Mouse (Mus musculus) inflammation-experienced regulatory T-cells, adult 6 months (primary cell): ENCODE results near the gene Rtl8b. TPM values are rescaled to one million over a fixed set of nuclear protein-coding genes. Genes with fewer than 3 reads are reported as not detected.
"Not testable (repeated sequence)": the region's sequence is repeated elsewhere in the genome, so short reads cannot be mapped to it uniquely, and the experiment has no call there.

Experiments
- ATAC-seq: one replicate; pipeline ENCODE4 v1.8.0; 2017
- polyA plus RNA-seq, 3 experiments: library from polyadenylated mRNA; unstranded; fragments of 100-300 nt; shearing (Covaris generic); gene quantifications; one replicate each; pipeline ENCODE4 v1.2.1; 2017

Gene Rtl8b
- polyA plus RNA-seq: 10 to 100 TPM in 2 of 3 experiments, 1 to 10 TPM in 1; 9.5 to 10.3 (median 10.2) TPM

- ATAC-seq: peak; percentile 92
Observed at GRCm38 (mm10) chrX:53670294-53670693, at the start of gene Rtl8b. TSS of gene Rtl8b (minus strand) at chrX:53670408.

DNA sequence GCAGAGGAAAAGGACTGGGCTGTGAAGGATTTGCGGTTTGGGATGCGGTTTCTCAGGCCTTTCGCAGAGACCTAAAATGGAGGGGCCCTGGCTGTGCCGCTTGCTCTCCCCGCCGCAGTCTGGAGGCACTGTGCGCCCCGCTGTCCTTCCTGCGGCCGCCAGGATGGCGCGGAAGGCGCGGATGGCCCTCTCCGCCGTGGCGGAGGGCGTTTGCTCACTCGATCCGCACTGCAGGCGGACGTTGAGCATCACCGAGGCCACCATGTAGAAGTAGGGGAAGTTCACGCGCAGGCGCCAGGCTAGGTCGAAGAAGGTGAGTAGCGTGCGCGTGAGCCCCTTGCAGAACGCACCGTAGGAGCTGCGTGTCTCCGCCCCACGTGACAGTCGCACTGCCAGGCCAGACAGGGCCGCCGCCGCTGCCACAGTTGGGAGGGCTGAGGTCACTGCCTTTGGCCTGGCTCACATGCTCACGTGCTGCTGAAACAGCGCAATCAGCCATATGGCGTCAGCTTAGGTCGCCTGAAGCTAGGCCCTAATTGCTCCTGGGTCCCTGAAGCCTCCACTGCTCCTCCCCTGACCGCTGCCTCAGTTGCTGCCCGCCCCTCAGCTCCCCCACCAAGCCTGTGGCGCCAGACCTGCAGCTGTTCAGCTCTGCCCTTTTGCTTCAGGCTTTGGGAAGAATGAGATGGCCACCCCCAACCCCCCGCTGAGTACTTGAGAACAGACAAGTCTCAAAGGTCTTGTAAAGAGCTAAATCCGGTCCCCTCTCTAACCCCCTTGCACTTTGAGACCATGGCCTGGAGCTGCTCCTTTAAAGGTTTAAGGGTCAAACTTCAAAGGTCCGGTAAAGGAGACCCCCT is 46.3 kb upstream of the Rtl8b start:
- no peak for ATAC-seq

GRCm38 (mm10) chrX:53715942-53716322 is 45.7 kb upstream of the Rtl8b start:
- ATAC-seq: no peak

- ATAC-seq: no peak
Observed at GRCm38 (mm10) chrX:53702673-53703072, 32.5 kb upstream of the Rtl8b start.

DNA sequence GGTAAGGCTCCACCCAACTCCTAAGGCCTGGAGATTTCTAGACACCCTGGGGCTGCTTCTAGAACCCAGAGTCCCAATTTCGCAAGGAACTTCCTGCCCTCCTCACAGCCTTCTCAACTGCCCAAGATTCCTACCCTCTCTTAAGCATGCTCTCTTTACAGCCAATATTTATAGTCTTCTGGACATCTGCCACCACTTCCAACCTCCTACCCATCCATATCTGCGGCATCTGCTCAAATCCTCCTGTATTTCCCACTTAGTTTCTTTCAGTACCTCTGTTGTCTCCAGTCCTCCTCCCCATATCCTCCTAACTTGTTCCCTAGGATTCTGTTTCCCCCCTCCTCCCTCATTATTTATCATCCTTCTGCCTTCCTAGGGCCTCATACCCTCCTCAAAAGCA is 29.0 kb upstream of the Rtl8b start:
- ATAC-seq: no peak

- ATAC-seq: no peak
Observed at GRCm38 (mm10) chrX:53694008-53694777, 24.0 kb upstream of the Rtl8b start.

- no peak for ATAC-seq
Observed at GRCm38 (mm10) chrX:53693141-53693540, 22.9 kb upstream of the Rtl8b start.

DNA sequence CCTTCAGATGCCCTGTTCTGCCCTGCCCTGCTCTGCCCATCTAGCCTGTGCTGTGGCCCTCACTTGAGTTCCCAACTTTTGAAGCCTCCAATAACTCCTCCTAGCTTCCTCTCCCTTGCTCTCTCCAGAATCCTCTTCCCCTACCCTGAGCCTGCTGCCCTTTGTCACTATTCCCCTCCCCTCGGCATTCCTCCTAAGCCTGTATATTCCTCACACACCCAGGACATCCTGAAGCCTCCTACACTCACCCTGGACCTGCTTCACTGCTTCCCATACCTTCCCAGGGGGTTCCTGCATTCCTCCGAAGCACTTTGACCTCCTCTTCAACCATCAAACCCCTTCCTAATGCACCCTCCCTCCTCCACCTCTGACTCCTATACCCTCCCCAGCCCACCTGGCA is 21.9 kb upstream of the Rtl8b start:
- ATAC-seq: no peak

DNA sequence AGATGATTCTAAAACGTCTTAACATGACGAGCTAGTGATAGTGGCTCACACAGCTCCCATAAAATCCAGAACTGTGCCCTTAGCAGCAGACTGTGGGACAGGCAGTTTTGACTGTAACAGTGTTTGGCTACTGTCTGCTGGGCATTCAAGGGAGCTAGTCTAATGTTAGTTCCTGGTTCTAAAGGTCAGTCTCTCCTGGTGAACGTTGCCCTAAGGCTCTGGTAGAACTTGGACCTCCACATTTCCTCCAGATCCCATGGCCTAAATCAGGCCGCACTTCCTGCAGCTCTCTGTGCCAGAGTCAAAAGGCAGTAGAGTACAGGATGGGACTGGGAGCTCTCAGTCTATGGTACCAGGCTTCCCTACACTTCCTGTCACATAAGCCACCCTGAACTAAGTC is 14.5 kb upstream of the Rtl8b start:
- not testable (repeated sequence) for ATAC-seq

- ATAC-seq: not testable (repeated sequence)
Observed at GRCm38 (mm10) chrX:53682650-53683049, 12.4 kb upstream of the Rtl8b start.

- ATAC-seq: peak; percentile 83
Observed at GRCm38 (mm10) chrX:53676943-53677342, 6.7 kb upstream of the Rtl8b start.

DNA sequence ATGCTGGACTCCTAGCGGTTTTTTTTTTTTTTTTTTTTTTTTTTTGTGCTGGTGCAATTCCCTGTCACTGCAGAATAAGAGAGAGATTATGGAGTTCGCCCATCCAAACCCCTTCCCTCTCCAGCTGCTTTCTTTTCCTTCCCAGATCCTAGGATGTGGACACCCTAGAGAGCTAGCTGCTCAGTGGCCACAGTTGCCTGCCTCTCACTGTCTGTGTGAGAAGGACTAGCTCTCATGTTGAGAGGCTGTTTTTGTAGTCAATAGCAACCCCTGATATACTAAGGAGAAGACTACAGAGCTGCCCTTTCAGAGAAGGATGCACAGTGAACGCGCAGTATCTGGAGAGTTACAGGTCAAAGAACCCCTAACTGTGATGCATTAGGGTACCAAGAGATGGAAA is 488 bp upstream of the Rtl8b start:
- peak; percentile 23 for ATAC-seq

DNA sequence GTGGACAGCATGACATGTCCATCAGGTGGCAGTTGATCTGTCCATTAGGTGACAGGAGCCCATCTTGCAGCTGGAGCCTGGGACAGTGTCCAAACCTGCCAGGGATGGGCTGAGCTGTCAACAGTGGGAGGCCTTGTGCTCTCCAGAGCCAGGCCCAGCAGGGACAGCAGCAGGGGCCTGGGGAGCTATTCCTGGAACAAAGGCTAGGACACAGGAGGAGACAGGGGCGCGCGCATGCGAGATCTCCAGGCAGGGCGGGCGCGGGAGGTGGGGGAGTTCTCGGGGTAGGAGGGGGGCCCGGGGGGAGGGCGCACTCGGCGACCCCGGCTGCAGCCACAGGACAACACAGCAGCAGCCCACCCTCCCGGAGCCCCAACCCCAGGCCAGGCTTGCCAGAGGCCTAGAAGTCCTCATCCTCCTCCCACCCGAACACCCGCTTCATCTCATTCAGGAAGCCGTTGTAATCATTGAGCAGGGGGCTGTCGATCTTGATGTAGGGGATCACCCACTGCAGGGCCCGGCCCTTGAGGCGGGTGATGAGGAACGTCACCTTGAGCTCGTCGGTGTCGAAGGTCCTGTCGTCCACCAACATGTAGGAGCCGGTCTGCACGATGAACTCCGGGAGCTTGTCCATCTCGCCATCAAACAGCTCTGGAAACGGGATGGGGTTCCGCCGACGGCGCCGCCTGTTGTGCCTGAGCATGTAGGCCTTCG is 494 bp downstream of the Rtl8b start:
- ATAC-seq: peak; percentile 42

DNA sequence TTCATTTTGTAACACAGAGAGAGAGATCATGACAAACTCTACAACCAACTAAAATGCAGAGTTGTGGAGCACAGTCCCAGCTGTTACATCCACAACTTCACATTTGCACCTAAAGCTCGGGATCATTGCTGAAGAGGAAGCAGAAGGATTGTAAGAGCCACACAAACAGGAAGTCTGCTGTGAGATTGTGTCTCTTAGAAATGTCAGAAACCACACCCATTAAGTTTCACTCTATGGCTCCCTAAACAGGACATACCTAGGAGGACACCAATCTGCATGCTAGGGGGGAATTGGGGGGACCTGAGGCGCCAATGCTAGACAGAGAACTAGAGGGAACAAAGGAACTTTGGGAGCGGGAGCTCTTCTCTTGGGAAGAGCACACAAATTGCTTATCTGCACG is 17.3 kb downstream of the Rtl8b start:
- peak; percentile 65 for ATAC-seq

- no peak for ATAC-seq
Observed at GRCm38 (mm10) chrX:53645885-53646284, 24.3 kb downstream of the Rtl8b start.

DNA sequence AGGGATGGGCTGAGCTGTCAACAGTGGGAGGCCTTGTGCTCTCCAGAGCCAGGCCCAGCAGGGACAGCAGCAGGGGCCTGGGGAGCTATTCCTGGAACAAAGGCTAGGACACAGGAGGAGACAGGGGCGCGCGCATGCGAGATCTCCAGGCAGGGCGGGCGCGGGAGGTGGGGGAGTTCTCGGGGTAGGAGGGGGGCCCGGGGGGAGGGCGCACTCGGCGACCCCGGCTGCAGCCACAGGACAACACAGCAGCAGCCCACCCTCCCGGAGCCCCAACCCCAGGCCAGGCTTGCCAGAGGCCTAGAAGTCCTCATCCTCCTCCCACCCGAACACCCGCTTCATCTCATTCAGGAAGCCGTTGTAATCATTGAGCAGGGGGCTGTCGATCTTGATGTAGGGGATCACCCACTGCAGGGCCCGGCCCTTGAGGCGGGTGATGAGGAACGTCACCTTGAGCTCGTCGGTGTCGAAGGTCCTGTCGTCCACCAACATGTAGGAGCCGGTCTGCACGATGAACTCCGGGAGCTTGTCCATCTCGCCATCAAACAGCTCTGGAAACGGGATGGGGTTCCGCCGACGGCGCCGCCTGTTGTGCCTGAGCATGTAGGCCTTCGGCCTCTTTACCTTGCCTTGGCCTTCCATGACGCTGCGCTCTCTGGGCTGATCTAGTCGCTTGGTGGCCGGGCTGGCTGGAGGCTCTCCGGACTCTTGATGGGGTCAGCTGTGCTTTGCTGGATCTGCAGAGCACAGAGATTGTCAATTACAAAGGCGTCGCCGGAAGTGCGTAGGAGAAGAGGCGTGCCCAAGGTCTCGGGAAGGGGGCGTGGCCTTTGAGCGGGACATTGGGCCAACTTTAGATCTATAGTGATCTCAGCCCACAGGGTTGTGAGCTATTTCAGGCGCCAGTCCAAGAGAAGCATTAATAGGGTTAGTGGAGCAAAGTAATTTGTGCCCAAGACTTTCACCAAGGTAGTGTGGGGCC is 26.9 kb downstream of the Rtl8b start, which contains the start of gene Rtl8a:
TSS of gene Rtl8a (minus strand) at position 703 of the 982 bp plus-strand sequence.
- peak; percentile 98 for ATAC-seq

GRCm38 (mm10) chrX:53642604-53642979 is 27.6 kb downstream of the Rtl8b start:
- ATAC-seq: not testable (repeated sequence)

DNA sequence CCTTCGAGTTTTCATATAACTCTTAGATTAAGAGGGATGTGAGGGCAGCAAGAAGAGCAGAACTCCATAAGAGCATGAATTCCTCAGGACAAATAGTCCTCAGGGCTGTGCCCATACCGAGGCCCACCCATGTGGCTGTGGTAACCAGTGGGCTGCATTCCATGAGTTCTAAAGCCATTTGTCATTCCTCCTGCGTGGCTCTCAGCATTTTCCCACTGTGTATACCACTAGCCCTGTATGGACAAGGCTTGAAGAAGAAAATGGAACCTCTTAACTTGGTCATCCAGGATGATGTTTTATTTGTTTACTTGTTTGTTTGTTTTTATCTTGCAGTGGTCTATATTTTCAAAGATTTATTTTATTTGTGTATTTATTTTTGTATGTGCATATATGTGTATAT is 32.1 kb downstream of the Rtl8b start:
- not testable (repeated sequence) for ATAC-seq
